Mouse (Mus musculus): ENCODE results near the gene Taf1b. TPM values are rescaled to one million over a fixed set of nuclear protein-coding genes. Genes with fewer than 3 reads are reported as not detected.

Taf1b gene
- total and polyA plus RNA-seq, 2 experiments from 2014 or later, result 33.6 to 35.3 TPM

- Histone ChIP-seq H3K9ac (no peak overlapping the region), H3K36me3 (ENCODE audit: insufficient read depth) (peaks cover 64% of the 10 kb centered on the region), H3K4me2 (ENCODE audit: low read depth) (no peak overlapping the region), H3K4me1 (ENCODE audit: insufficient read depth) (no peaks in the 10 kb centered on the region), H3K27me3 (ENCODE audit: insufficient read depth, low read length) (no peaks in the 10 kb centered on the region), H3K4me3 (ENCODE audit: low read depth, low read length) (no peak overlapping the region), H3K27ac (ENCODE audit: low read depth, low read length) (no peak overlapping the region), H3K9me3 (ENCODE audit: low read length) (no peaks in the 10 kb centered on the region)
- no peak for TF ChIP-seq CTCF (IDR thresholded peaks at IDR 0.05; ENCODE audit: low read depth)
- WGBS, result 88% methylated on average over 8 of the region's 8 CpGs
- no peak for ATAC-seq
- DNase-seq, result no peak
Observed at GRCm38 (mm10) chr12:24547686-24548085, 49.5 kb downstream of the Taf1b start.

- TF ChIP-seq CTCF (IDR thresholded peaks at IDR 0.05; ENCODE audit: low read depth), result no peak
- Histone ChIP-seq H3K27ac (ENCODE audit: low read depth, low read length) (no peak overlapping the region), H3K9ac (no peak overlapping the region), H3K4me2 (ENCODE audit: low read depth) (no peak overlapping the region), H3K9me3 (ENCODE audit: low read length) (no peaks in the 10 kb centered on the region), H3K36me3 (ENCODE audit: insufficient read depth) (peaks cover 67% of the 10 kb centered on the region), H3K27me3 (ENCODE audit: insufficient read depth, low read length) (no peaks in the 10 kb centered on the region), H3K4me3 (ENCODE audit: low read depth, low read length) (no peak overlapping the region), H3K4me1 (ENCODE audit: insufficient read depth) (no peaks in the 10 kb centered on the region)
- 78% methylated on average over 6 of the region's 6 CpGs for WGBS
- ATAC-seq (no peak), DNase-seq (no peak)
Observed at GRCm38 (mm10) chr12:24548885-24549284, 50.7 kb downstream of the Taf1b start.

GRCm38 (mm10) chr12:24552531-24552930 is 54.4 kb downstream of the Taf1b start:
- H3K9ac ChIP-seq, result no peak overlapping the region
- H3K4me3 ChIP-seq (ENCODE audit: low read depth, low read length), result no peak overlapping the region
- H3K9me3 ChIP-seq (ENCODE audit: low read length), result no peaks in the 10 kb centered on the region
- ATAC-seq, result no peak
- no peak overlapping the region for H3K27ac ChIP-seq (ENCODE audit: low read depth, low read length)
- no peak for TF ChIP-seq CTCF (IDR thresholded peaks at IDR 0.05; ENCODE audit: low read depth)
- WGBS, result 77% methylated on average over 2 of the region's 2 CpGs
- DNase-seq, result no peak
- H3K36me3 ChIP-seq (ENCODE audit: insufficient read depth), result peaks cover 58% of the 10 kb centered on the region
- no peak overlapping the region for H3K4me2 ChIP-seq (ENCODE audit: low read depth)
- no peaks in the 10 kb centered on the region for H3K27me3 ChIP-seq (ENCODE audit: insufficient read depth, low read length)
- no peaks in the 10 kb centered on the region for H3K4me1 ChIP-seq (ENCODE audit: insufficient read depth)

DNA sequence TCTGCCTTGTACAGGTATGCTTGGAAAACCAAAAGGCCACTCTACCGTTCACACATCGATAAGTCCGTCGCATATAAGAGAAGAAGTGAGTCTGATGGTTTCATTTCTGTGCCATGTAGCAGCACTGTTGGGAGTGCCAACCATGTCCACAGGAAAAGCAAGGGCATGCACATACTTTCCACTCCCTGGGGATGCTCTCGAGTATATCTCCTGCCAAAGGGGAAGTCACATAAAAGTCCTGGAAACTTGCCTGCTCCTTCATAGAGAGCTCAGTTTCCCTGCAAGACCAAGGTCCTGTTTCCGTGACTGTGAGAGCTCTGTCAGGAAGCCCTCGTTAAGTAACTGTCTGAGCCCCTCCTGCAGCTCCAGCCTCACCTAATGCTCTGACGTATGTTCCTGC is 57.8 kb downstream of the Taf1b start:
- H3K27ac ChIP-seq (ENCODE audit: low read depth, low read length), result no peak overlapping the region
- DNase-seq, result no peak
- H3K36me3 ChIP-seq (ENCODE audit: insufficient read depth), result peaks cover 45% of the 10 kb centered on the region
- H3K9ac ChIP-seq, result no peak overlapping the region
- H3K4me2 ChIP-seq (ENCODE audit: low read depth), result no peak overlapping the region
- 77% methylated on average over 8 of the region's 8 CpGs for WGBS
- H3K9me3 ChIP-seq (ENCODE audit: low read length), result no peaks in the 10 kb centered on the region
- ATAC-seq, result no peak
- no peak for TF ChIP-seq CTCF (IDR thresholded peaks at IDR 0.05; ENCODE audit: low read depth)
- no peaks in the 10 kb centered on the region for H3K4me1 ChIP-seq (ENCODE audit: insufficient read depth)
- H3K27me3 ChIP-seq (ENCODE audit: insufficient read depth, low read length), result no peaks in the 10 kb centered on the region
- H3K4me3 ChIP-seq (ENCODE audit: low read depth, low read length), result no peak overlapping the region

- Histone ChIP-seq H3K4me3 (ENCODE audit: low read depth, low read length) (no peak overlapping the region), H3K9me3 (ENCODE audit: low read length) (no peaks in the 10 kb centered on the region), H3K36me3 (ENCODE audit: insufficient read depth) (peaks cover 17% of the 10 kb centered on the region), H3K27ac (ENCODE audit: low read depth, low read length) (no peak overlapping the region), H3K4me2 (ENCODE audit: low read depth) (no peak overlapping the region), H3K9ac (no peak overlapping the region), H3K4me1 (ENCODE audit: insufficient read depth) (no peaks in the 10 kb centered on the region), H3K27me3 (ENCODE audit: insufficient read depth, low read length) (no peaks in the 10 kb centered on the region)
- WGBS, result 93% methylated on average over 7 of the region's 7 CpGs
- DNase-seq (no peak), ATAC-seq (no peak)
- TF ChIP-seq CTCF (IDR thresholded peaks at IDR 0.05; ENCODE audit: low read depth), result no peak
Observed at GRCm38 (mm10) chr12:24563395-24563960, 65.3 kb downstream of the Taf1b start.

DNA sequence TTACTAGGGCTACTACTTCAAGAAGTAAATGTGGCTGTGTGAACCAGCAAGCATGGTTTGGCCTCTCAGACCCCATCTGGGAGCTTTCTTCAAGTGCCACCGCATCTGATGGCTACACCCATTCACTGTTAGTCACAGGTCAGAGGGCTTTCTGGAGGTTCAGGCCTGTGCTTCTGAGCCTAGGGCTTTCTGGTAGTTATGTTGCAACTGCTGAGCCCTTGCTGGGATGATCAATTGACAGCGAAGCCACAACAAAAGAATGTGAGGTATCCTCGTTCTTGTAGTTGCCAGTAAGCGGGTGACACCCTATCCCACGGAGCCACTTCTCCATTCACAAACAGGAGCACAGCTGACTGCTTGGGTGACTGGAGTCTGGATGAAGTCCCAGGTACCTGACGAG is 67.2 kb downstream of the Taf1b start:
- ATAC-seq, result no peak
- TF ChIP-seq CTCF (IDR thresholded peaks at IDR 0.05; ENCODE audit: low read depth), result no peak
- no peak overlapping the region for H3K4me3 ChIP-seq (ENCODE audit: low read depth, low read length)
- peaks cover 1% of the 10 kb centered on the region; the same call in 1 of the 2 replicates for H3K36me3 ChIP-seq (ENCODE audit: insufficient read depth)
- 67% methylated on average over 6 of the region's 6 CpGs for WGBS
- H3K27me3 ChIP-seq (ENCODE audit: insufficient read depth, low read length), result no peaks in the 10 kb centered on the region
- no peaks in the 10 kb centered on the region for H3K4me1 ChIP-seq (ENCODE audit: insufficient read depth)
- H3K9me3 ChIP-seq (ENCODE audit: low read length), result no peaks in the 10 kb centered on the region
- H3K27ac ChIP-seq (ENCODE audit: low read depth, low read length), result no peak overlapping the region
- DNase-seq, result no peak
- no peak overlapping the region for H3K9ac ChIP-seq
- H3K4me2 ChIP-seq (ENCODE audit: low read depth), result no peak overlapping the region

GRCm38 (mm10) chr12:24567606-24568005 is 69.4 kb downstream of the Taf1b start:
- 55% methylated on average over 3 of the region's 3 CpGs for WGBS
- Histone ChIP-seq H3K9ac (no peak overlapping the region), H3K27ac (ENCODE audit: low read depth, low read length) (no peak overlapping the region)

More at GRCm38 (mm10) chr12:24567606-24568005, 69.4 kb downstream of the Taf1b start:
- Histone ChIP-seq H3K4me2 (ENCODE audit: low read depth) (no peak overlapping the region), H3K4me1 (ENCODE audit: insufficient read depth) (no peaks in the 10 kb centered on the region), H3K9me3 (ENCODE audit: low read length) (no peaks in the 10 kb centered on the region), H3K27me3 (ENCODE audit: insufficient read depth, low read length) (no peaks in the 10 kb centered on the region), H3K4me3 (ENCODE audit: low read depth, low read length) (no peak overlapping the region), H3K36me3 (ENCODE audit: insufficient read depth) (no peaks in the 10 kb centered on the region)
- no peak for ATAC-seq
- DNase-seq, result no peak
- no peak for TF ChIP-seq CTCF (IDR thresholded peaks at IDR 0.05; ENCODE audit: low read depth)

All from forebrain, postnatal 0 days (tissue).